Mouse (Mus musculus): Measurements from ENCODE around the gene Rimbp3.

DNA sequence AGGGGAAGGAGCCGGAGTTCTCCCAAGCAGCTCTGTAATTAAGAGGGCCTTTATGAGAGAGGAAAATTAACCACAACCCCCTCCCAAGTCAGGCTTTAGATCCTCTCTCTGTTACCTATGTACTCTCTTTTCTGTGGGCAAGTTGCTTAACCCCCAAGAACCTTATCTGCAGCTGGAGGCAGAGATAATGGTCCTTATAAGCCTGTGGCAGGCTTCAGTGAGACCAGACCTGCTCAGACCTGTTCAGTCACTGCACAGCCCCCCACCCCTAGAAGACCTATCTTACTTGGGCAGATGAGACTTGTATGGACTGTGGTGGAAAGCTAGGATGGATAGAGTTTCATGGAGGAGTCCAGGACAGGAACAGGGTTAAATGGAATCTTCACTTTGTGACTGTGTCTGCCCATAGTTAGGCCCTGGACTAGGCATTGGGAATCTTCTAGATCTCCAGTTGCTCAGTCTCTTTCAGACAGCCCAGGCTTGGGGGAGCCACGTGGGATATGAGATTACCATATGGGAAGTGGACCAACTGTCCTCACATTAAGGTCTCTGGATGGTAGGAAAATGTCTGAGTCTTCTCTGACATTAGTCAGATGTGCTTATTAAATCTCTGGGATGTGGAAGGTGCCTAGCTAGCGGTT is 43.8 kb downstream of the Rimbp3 start:
- no peak for TF ChIP-seq CTCF (IDR thresholded peaks at IDR 0.05; ENCODE audit: low read depth)
- no peak for TF ChIP-seq EP300 (IDR thresholded peaks at IDR 0.05; ENCODE audit: low read depth)
